Mouse (Mus musculus): Measurements from ENCODE around the gene Inf2. TPM values are rescaled to one million over a fixed set of nuclear protein-coding genes. Genes with fewer than 3 reads are reported as not detected.

The Inf2 gene
- polyA plus RNA-seq, 1 experiment from 2014 or later: 1.1 TPM

DNA sequence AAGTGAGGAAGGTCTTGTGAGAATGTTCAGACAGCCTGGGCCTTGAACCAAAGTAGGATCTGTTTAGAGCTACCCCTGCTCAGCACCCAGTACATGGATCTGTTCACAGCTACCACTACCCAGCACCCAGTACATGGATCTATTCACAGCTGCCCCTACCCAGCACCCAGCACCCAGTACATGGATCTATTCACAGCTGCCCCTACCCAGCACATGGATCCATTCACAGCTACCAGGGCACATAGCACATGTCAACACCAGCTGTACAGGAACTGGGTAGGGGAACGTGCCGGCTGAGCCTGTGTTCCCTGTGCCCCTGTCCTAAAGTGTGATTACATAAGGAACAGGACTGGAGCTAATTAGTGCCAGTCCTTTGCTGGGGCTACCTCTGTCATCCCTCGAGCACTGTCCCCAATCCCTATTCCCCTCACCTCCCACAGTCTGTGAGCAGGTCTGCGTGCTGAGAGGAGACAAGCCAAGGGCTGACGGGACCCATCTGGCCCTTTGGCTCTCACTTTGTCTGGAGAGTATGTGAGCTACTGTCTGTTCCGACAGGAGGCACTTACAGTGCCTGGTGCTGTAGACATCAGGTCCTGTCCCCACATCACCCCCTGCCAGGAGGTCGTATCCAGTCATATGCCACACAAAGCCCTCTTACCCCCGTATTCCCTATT lies 2.1 kb downstream of the Inf2 start:
- no peak for ATAC-seq

DNA sequence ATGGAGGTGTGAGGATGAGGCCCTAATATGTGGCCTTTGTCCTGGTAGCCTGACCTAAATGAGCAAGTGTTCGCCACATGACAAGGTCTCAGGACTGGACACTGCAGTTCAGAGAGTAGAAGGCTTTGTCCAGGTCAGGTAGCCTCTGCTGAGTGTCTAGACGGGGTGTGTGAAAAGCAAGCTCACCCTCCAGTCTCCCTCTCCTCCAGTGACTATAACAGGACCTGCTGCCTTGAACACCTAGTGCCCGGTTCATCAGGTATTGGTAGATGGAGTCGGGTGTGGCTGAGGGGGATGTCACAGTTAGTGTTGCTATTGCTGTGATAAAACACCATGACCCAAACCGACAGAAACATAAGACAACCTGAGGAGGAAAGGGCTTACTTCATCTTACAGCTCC lies 2.7 kb downstream of the Inf2 start:
- Histone ChIP-seq H3K9ac (ENCODE audit: low read depth, low read length) (no peak overlapping the region), H3K4me3 (ENCODE audit: low read length) (no peak overlapping the region), H3K36me3 (ENCODE audit: control insufficient read depth, insufficient read depth, low read length) (no peaks in the 10 kb centered on the region), H3K27ac (ENCODE audit: low read depth, low read length) (no peak overlapping the region), H3K4me1 (ENCODE audit: control insufficient read depth, insufficient read depth, low read depth, low read length) (peaks cover 29% of the 10 kb centered on the region), H3K9me3 (ENCODE audit: control insufficient read depth, low read length) (no peaks in the 10 kb centered on the region), H3K4me2 (ENCODE audit: low read length) (no peak overlapping the region), H3K27me3 (replicated peaks; ENCODE audit: control insufficient read depth, insufficient read depth, low read length) (peaks cover 17% of the 10 kb centered on the region)
- WGBS: 92% methylated on average over 5 of the region's 5 CpGs
- ATAC-seq: no peak

More for the DNA sequence above, 2.1 kb downstream of the Inf2 start:
- Histone ChIP-seq H3K9ac (ENCODE audit: low read depth, low read length) (no peak overlapping the region), H3K4me1 (ENCODE audit: control insufficient read depth, insufficient read depth, low read depth, low read length) (peaks cover 29% of the 10 kb centered on the region), H3K9me3 (ENCODE audit: control insufficient read depth, low read length) (no peaks in the 10 kb centered on the region), H3K27ac (ENCODE audit: low read depth, low read length) (no peak overlapping the region), H3K36me3 (ENCODE audit: control insufficient read depth, insufficient read depth, low read length) (no peaks in the 10 kb centered on the region), H3K4me2 (ENCODE audit: low read length) (no peak overlapping the region), H3K27me3 (replicated peaks; ENCODE audit: control insufficient read depth, insufficient read depth, low read length) (peaks cover 17% of the 10 kb centered on the region), H3K4me3 (ENCODE audit: low read length) (no peak overlapping the region)
- 57% methylated on average over 8 of the region's 8 CpGs for WGBS

DNA sequence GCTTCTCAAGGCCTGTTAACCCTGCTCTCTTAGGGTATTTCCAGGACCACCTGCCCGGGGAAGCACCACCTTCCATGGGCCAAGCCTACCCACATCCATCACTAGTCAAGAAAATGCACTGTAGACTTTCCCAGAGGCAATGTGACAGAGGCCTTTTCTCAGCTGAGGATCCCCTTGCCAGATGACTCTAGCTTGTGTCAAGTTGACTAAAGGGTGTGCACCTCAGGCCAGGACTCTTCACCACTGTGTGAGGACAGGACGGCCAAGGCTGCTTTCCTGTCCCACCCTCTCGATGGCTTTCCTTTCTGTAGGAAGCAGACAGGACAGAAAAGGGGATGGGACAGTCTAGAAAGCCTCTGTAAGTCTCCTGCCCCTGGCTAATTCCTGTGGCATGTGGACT lies 3.1 kb downstream of the Inf2 start:
- 92% methylated on average over 3 of the region's 3 CpGs for WGBS
- no peak for ATAC-seq
- H3K4me1 ChIP-seq (ENCODE audit: control insufficient read depth, insufficient read depth, low read depth, low read length): peaks cover 29% of the 10 kb centered on the region
- no peak overlapping the region for H3K4me3 ChIP-seq (ENCODE audit: low read length)
- no peak overlapping the region for H3K9ac ChIP-seq (ENCODE audit: low read depth, low read length)
- H3K9me3 ChIP-seq (ENCODE audit: control insufficient read depth, low read length): no peaks in the 10 kb centered on the region
- H3K27ac ChIP-seq (ENCODE audit: low read depth, low read length): no peak overlapping the region
- no peaks in the 10 kb centered on the region for H3K36me3 ChIP-seq (ENCODE audit: control insufficient read depth, insufficient read depth, low read length)
- no peak overlapping the region for H3K4me2 ChIP-seq (ENCODE audit: low read length)
- H3K27me3 ChIP-seq (replicated peaks; ENCODE audit: control insufficient read depth, insufficient read depth, low read length): peaks cover 17% of the 10 kb centered on the region

DNA sequence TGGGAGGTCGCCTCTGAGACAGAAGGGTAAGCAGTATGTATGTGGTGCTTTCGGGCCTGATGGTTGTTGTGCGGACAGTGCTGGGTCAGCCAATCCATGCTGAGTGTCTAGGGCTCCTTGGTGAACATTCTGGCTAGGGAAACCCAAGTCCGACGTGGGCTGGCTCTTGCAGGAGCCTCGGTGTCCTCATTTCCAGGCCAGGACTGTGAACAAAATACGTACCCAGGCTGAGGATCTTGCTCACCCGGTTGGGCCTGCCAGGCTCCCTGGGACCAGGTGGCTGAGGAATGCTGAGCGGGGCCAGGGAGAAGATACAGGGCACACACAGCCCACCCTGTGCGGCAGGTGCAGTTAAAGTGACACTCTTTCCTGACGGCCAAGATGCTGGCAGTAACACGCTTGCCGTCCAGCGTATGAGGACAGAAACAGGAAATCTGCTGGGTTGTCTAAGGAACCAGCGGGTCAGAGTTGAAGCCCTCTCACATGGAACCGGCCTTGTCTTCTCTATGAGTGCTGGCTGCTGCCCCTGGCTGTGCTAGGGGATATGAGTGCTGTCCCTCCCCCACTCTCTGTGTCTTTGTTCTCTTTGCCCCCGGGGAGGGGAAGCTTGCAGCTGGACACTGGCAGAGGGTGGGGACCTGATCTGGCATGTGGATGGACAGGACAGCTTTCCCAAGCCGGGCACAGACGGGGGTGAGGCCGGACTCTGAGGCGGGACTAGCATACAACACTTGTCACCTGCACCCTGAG lies 4.6 kb downstream of the Inf2 start:
- Histone ChIP-seq H3K27me3 (replicated peaks; ENCODE audit: control insufficient read depth, insufficient read depth, low read length) (peaks cover 8% of the 10 kb centered on the region), H3K27ac (ENCODE audit: low read depth, low read length) (no peak overlapping the region), H3K4me1 (ENCODE audit: control insufficient read depth, insufficient read depth, low read depth, low read length) (peaks cover 25% of the 10 kb centered on the region), H3K9me3 (ENCODE audit: control insufficient read depth, low read length) (no peaks in the 10 kb centered on the region), H3K4me2 (ENCODE audit: low read length) (no peak overlapping the region), H3K36me3 (ENCODE audit: control insufficient read depth, insufficient read depth, low read length) (no peaks in the 10 kb centered on the region), H3K9ac (ENCODE audit: low read depth, low read length) (no peak overlapping the region), H3K4me3 (ENCODE audit: low read length) (no peak overlapping the region)
- WGBS: 66% methylated on average over 21 of the region's 21 CpGs
- no peak for ATAC-seq

DNA sequence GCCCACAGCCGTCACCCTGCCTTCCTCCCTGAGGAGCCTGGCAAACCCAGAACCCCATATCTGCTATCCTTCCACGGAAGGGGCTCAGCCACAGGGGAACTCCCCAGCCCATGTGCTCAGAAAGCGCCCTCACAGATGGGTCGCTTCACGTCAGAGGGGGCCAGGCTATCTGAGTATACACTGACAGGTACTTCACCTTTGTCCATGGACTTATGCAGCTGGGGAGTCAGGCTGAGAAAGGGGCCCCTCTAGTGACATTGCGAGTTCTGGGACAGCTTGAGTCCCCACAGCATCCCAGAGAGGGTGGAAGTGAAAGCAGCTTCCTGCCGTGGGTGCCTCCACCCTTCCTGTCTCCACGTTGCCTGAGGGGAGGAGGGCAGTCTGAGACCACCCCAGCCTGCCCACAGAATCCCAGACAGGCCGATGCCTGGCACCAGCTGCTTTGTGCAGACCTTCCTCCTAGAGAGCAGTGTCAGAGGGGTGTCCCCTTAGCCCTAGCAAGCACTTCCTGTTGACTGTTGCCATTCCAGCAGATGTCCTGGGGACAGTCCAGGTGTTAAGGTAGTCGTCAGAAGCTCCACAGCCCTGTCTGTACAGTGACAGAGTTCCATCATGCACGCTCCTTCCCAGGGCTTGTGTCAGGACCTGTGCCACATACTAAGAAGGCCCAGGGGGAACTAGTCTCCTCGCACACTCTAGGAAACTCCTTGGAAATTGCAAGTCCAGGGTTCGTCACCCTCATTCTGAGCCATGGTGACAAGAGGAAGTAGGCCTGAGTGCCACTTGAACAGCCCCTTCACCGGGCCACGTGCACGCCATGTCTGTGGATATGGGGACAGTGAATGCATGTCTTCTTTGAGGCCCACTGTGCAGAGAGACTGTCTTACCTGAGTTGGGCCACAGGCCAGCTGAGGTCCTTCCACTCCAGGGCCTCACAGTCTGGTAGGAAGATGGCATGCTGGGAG lies 5.6 kb downstream of the Inf2 start:
- Histone ChIP-seq H3K4me2 (ENCODE audit: low read length) (no peak overlapping the region), H3K4me3 (ENCODE audit: low read length) (no peak overlapping the region), H3K36me3 (ENCODE audit: control insufficient read depth, insufficient read depth, low read length) (no peaks in the 10 kb centered on the region), H3K27me3 (replicated peaks; ENCODE audit: control insufficient read depth, insufficient read depth, low read length) (peaks cover 2% of the 10 kb centered on the region; the same call in 1 of the 2 replicates), H3K9me3 (ENCODE audit: control insufficient read depth, low read length) (no peaks in the 10 kb centered on the region), H3K27ac (ENCODE audit: low read depth, low read length) (no peak overlapping the region), H3K9ac (ENCODE audit: low read depth, low read length) (no peak overlapping the region), H3K4me1 (ENCODE audit: control insufficient read depth, insufficient read depth, low read depth, low read length) (peaks cover 14% of the 10 kb centered on the region)
- no peak for ATAC-seq
- 74% methylated on average over 16 of the region's 16 CpGs for WGBS

GRCm38 (mm10) chr12:112594989-112595388 lies 6.4 kb downstream of the Inf2 start:
- Histone ChIP-seq H3K36me3 (ENCODE audit: control insufficient read depth, insufficient read depth, low read length) (no peaks in the 10 kb centered on the region), H3K4me3 (ENCODE audit: low read length) (no peak overlapping the region), H3K4me2 (ENCODE audit: low read length) (no peak overlapping the region), H3K9ac (ENCODE audit: low read depth, low read length) (no peak overlapping the region), H3K9me3 (ENCODE audit: control insufficient read depth, low read length) (no peaks in the 10 kb centered on the region), H3K27ac (ENCODE audit: low read depth, low read length) (no peak overlapping the region), H3K4me1 (ENCODE audit: control insufficient read depth, insufficient read depth, low read depth, low read length) (peaks cover 12% of the 10 kb centered on the region), H3K27me3 (replicated peaks; ENCODE audit: control insufficient read depth, insufficient read depth, low read length) (no peaks in the 10 kb centered on the region)
- no peak for ATAC-seq
- WGBS: 34% methylated on average over 4 of the region's 4 CpGs

DNA sequence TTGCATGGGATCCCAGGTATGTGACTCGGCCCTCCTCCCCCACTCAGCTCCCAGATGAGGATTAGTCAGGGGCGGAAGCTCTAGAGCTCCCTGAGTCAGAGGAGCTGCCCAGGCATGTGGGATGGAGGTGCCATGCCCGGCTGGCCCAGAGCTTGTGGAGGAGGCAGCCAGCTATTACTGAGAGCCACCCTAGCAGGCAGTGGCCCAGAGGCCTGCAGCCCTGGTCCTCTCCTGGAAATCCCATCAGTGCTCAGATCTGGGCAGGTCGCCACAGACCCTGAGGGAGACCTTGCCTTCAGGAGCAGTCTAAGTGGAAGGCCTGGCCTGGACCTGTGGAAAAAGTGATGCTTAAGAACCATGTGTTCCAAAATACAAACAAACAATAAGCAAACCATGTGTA lies 7.0 kb downstream of the Inf2 start:
- Histone ChIP-seq H3K4me3 (ENCODE audit: low read length) (no peak overlapping the region), H3K4me1 (ENCODE audit: control insufficient read depth, insufficient read depth, low read depth, low read length) (peaks cover 12% of the 10 kb centered on the region), H3K4me2 (ENCODE audit: low read length) (no peak overlapping the region), H3K9ac (ENCODE audit: low read depth, low read length) (no peak overlapping the region), H3K36me3 (ENCODE audit: control insufficient read depth, insufficient read depth, low read length) (no peaks in the 10 kb centered on the region), H3K9me3 (ENCODE audit: control insufficient read depth, low read length) (no peaks in the 10 kb centered on the region), H3K27ac (ENCODE audit: low read depth, low read length) (no peak overlapping the region), H3K27me3 (replicated peaks; ENCODE audit: control insufficient read depth, insufficient read depth, low read length) (no peaks in the 10 kb centered on the region)
- 84% methylated on average over 4 of the region's 4 CpGs for WGBS
- no peak for ATAC-seq

DNA sequence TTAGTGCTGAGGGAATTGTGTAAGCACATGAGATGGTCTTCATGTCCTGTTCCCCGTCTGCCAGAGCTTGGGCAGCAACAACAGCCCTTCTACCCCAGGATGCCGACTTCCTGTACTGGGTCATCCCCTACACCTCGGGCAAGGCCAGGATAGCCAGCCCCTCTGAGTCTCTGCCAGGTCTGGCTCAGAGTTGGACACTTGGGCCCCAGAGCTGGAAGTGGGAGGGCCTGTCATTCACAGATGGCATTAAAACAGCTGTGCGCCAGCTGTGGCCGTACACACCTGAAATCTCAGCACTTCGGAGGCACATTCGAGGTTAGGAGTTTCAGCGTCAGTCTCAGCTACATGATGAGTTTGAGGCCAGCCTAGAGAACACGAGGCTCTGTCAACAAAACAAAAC lies 7.9 kb downstream of the Inf2 start:
- no peak overlapping the region for H3K4me2 ChIP-seq (ENCODE audit: low read length)
- no peak for ATAC-seq
- no peaks in the 10 kb centered on the region for H3K27me3 ChIP-seq (replicated peaks; ENCODE audit: control insufficient read depth, insufficient read depth, low read length)
- H3K4me3 ChIP-seq (ENCODE audit: low read length): no peak overlapping the region
- no peaks in the 10 kb centered on the region for H3K9me3 ChIP-seq (ENCODE audit: control insufficient read depth, low read length)
- H3K4me1 ChIP-seq (ENCODE audit: control insufficient read depth, insufficient read depth, low read depth, low read length): peaks cover 12% of the 10 kb centered on the region
- H3K9ac ChIP-seq (ENCODE audit: low read depth, low read length): no peak overlapping the region
- WGBS: 71% methylated on average over 9 of the region's 9 CpGs
- no peaks in the 10 kb centered on the region for H3K36me3 ChIP-seq (ENCODE audit: control insufficient read depth, insufficient read depth, low read length)
- no peak overlapping the region for H3K27ac ChIP-seq (ENCODE audit: low read depth, low read length)
